Mouse (Mus musculus) heart, embryonic 16.5 days (tissue): ENCODE measurements at regions not wholly inside any gene's neighbourhood (a gene's known extent, or its start where the extent isn't known, plus 50 kb on each side); places are given as distances from the start of the nearest gene placed in this dataset.

ENCODE experiments used
- ATAC-seq: fragments of 200-750 bp; cut with Nextera tagmentation; replicated peaks from 2 replicates; pipeline ENCODE4 v1.8.0; 2017; ENCODE audit warnings: moderate number of reproducible peaks; ENCODE audit not compliant: insufficient read depth, low FRiP score; ENCODE audit errors: extremely low read depth
- H3K27ac ChIP-seq: fragments of 300-500 bp; sonication (generic); 2 replicates; pipeline ENCODE4 v1.5.1; 2014; ENCODE audit warnings: mild to moderate bottlenecking, low read length, control low read depth, moderate library complexity
- H3K27me3 ChIP-seq: fragments of 300-500 bp; sonication (generic); 2 replicates; pipeline ENCODE4 v1.6.1; 2014; ENCODE audit warnings: low read length, mixed read lengths; ENCODE audit not compliant: control insufficient read depth, insufficient read depth
- H3K36me3 ChIP-seq: fragments of 300-500 bp; sonication (generic); 2 replicates; pipeline ENCODE4 v1.6.1; 2014; ENCODE audit not compliant: control insufficient read depth, insufficient read depth
- H3K4me1 ChIP-seq: fragments of 300-500 bp; sonication (generic); 2 replicates; pipeline ENCODE4 v1.6.1; 2014; ENCODE audit warnings: low read length, mixed read lengths; ENCODE audit not compliant: control insufficient read depth, insufficient read depth
- H3K4me2 ChIP-seq: fragments of 300-500 bp; sonication (generic); 2 replicates; pipeline ENCODE4 v1.6.1; 2014; ENCODE audit warnings: low read depth, mild to moderate bottlenecking, control low read depth, low read length
- H3K4me3 ChIP-seq: fragments of 300-500 bp; sonication (generic); 2 replicates; pipeline ENCODE4 v1.5.1; 2014; ENCODE audit warnings: mild to moderate bottlenecking, control low read depth, low read length
- H3K9ac ChIP-seq: fragments of 300-500 bp; sonication (generic); 2 replicates; pipeline ENCODE4 v1.6.1; 2014; ENCODE audit warnings: low read length, control low read depth
- H3K9me3 ChIP-seq: fragments of 300-500 bp; sonication (generic); replicated peaks from 2 replicates; pipeline ENCODE4 v1.6.1; 2016; ENCODE audit warnings: low read length; ENCODE audit not compliant: control insufficient read depth
- WGBS: fragments of 180-500 bp; shearing (Covaris S2); extraction: QIAGEN DNeasy Blood & Tissue Kit; methylation state at CpG from one replicate; pipeline ENCODE4 v1.1.7; 2014; 5-methylcytosine and 5-hydroxymethylcytosine counted together

DNA sequence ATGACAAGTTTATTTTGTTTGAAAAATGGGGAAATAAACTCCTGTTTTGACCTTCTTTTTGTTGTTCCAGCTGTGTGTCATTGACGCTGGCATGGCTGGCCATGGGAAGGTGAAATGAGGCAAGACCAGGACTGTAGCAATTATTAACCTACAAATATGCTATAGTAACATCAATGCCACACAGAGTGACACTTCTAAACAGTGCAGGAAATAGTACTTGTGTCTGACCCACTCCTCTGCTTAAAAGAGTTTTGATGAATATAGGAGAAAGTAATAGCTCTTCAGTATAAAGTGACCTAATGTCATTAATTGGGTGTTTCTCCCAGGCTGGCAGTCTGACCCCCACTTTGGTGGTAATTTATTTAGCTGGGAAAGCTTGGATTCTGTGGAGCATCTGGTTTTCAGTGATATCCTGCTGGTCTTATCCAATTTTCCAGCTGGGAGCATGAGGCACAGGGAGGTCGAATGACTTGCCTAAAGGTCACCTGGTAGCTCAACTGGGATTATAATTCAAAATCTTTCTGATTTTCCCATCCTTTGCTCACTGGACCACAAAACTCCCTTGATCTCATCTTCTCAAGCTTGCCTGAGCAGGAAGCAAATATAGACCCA is 397.6 kb upstream of the Jag1 start:
- Histone ChIP-seq H3K36me3 (no peaks in the 10 kb centered on the region), H3K4me2 (no peak overlapping the region), H3K27ac (no peak overlapping the region), H3K4me1 (no peaks in the 10 kb centered on the region), H3K27me3 (no peaks in the 10 kb centered on the region), H3K9ac (no peak overlapping the region), H3K4me3 (no peak overlapping the region), H3K9me3 (no peaks in the 10 kb centered on the region)
- no peak for ATAC-seq
- 54% methylated on average over 2 of the region's 2 CpGs for WGBS

DNA sequence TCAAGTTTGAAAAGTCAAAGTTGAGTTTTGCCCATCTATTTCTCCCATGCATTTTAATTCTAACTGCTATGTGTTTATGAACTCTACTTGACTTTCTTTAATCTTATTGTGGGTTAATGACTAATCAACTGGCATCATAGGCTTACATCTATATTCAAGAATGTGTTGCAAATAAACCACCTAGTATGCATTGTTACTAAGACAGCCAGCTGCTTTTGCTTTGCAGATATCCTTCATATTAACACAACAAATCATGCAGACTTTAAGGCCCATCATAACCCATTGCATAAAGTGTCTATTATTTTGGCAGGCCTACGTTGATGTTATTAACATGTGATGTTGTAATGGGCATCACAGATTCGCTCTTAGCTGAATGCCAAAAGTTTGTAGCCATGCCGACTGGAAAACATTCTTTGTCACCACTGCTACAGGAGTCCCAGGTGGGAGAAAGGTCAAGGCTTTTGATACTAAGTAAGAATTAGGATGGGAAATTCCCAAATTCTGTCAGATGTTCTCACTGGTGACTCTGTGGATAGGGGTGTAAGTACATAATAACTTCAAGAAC is 394.3 kb upstream of the Jag1 start:
- peaks cover 3% of the 10 kb centered on the region; the same call in 1 of the 2 replicates for H3K9me3 ChIP-seq
- no peak overlapping the region for H3K27ac ChIP-seq
- H3K9ac ChIP-seq, result no peak overlapping the region
- no peaks in the 10 kb centered on the region for H3K36me3 ChIP-seq
- WGBS, result 70% methylated on average over 3 of the region's 3 CpGs
- H3K4me3 ChIP-seq, result no peak overlapping the region
- H3K27me3 ChIP-seq, result no peaks in the 10 kb centered on the region
- H3K4me2 ChIP-seq, result no peak overlapping the region
- ATAC-seq, result no peak
- H3K4me1 ChIP-seq, result no peaks in the 10 kb centered on the region

DNA sequence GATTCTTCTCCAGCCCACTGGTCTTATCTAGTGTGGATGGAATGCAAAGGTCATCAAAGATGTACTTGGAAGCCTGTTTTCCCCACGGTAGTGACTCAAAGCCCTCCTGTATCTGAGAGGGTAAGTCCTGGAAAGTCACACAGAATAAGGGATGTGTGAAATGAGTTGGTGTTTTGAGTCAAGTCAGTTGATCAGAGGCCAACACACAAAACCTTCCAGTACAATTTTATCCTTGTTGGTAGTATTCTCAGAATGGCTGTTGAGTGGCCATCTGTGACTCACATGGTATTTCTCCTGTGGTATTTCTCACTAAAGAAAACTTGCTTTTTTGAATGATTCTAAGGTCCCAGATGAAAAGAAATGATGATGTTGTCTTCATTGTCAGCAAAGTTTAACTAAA is 384.8 kb upstream of the Jag1 start:
- H3K4me3 ChIP-seq, result no peak overlapping the region
- H3K27me3 ChIP-seq, result no peaks in the 10 kb centered on the region
- ATAC-seq, result no peak
- no peaks in the 10 kb centered on the region for H3K36me3 ChIP-seq
- H3K4me2 ChIP-seq, result no peak overlapping the region
- H3K4me1 ChIP-seq, result no peaks in the 10 kb centered on the region
- H3K9ac ChIP-seq, result no peak overlapping the region
- no peak overlapping the region for H3K27ac ChIP-seq
- 35% methylated on average over 1 of the region's 1 CpGs for WGBS
- H3K9me3 ChIP-seq, result no peaks in the 10 kb centered on the region

DNA sequence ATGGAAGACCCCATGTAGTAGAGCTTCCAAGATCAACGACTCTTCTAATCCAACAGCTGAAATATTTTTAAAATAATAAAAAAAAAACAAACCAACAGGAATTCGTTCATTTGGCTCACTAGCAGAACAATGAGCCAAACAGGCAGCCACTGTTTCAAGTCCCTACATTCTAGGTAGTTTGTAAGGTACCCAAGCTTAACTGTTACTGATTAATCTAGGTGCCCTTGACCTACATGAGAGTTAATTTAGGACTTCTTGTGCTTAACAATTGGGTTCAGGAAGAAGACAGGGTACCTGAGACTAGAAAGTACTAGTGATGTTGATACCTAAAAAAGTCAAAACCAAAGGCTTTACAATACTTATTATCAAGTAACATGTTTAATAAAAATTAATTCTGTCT is 381.2 kb upstream of the Jag1 start:
- no peak overlapping the region for H3K27ac ChIP-seq
- no peaks in the 10 kb centered on the region for H3K36me3 ChIP-seq
- H3K27me3 ChIP-seq, result no peaks in the 10 kb centered on the region
- H3K4me2 ChIP-seq, result no peak overlapping the region
- ATAC-seq, result no peak
- 67% methylated on average over 2 of the region's 2 CpGs for whole genome bisulfite sequencing
- no peaks in the 10 kb centered on the region for H3K4me1 ChIP-seq
- no peaks in the 10 kb centered on the region for H3K9me3 ChIP-seq
- no peak overlapping the region for H3K4me3 ChIP-seq
- no peak overlapping the region for H3K9ac ChIP-seq

DNA sequence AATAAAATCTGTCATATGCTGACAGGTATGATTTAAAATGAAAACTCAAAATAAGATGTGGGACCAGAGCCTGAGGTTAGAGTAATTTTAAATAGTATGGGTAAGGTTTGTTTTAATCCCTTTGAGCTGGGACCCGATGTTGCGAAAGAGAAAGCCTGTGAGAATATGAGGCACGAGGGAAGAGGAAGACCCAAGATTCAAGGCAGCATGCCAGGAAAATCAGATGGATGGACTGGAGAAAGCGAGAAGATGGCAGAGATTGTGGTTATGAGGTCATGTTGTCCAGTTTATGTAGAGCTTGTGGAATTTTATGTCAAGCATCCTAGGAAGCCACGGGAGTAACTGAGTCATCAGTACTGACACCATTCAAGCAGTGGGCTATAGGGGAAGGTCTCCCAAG is 377.2 kb upstream of the Jag1 start:
- H3K4me3 ChIP-seq, result no peak overlapping the region
- 77% methylated on average over 5 of the region's 5 CpGs for WGBS
- H3K9me3 ChIP-seq, result no peaks in the 10 kb centered on the region
- no peaks in the 10 kb centered on the region for H3K36me3 ChIP-seq
- no peaks in the 10 kb centered on the region for H3K27me3 ChIP-seq
- H3K4me2 ChIP-seq, result no peak overlapping the region
- ATAC-seq, result no peak
- H3K4me1 ChIP-seq, result no peaks in the 10 kb centered on the region
- no peak overlapping the region for H3K9ac ChIP-seq
- H3K27ac ChIP-seq, result no peak overlapping the region

DNA sequence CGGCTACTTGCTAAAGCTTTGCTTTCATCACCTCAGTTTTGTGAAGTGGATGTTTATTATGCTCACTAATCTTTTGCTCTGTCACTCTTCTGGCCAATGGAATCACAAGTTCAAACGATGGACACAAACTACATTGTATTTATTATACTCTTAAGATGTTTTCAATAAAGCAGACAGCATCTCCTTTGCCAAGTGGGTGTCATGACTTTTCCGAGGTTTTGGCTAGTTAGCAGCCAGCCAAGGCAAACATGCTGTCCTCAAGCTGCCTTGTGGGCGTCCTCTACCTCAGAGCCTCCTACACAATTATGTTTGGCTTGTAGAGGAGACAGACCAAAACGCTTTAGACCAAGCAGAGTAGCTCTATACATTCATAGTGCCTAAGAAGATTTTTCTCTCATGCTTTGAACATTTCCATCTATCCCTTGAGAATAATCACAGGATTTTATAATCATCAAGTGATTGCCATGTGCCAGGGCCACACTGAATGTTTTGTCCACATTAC is 372.8 kb upstream of the Jag1 start:
- Histone ChIP-seq H3K4me3 (no peak overlapping the region), H3K36me3 (no peaks in the 10 kb centered on the region), H3K9ac (no peak overlapping the region), H3K4me2 (no peak overlapping the region), H3K9me3 (no peaks in the 10 kb centered on the region), H3K27ac (no peak overlapping the region), H3K4me1 (no peaks in the 10 kb centered on the region), H3K27me3 (no peaks in the 10 kb centered on the region)
- WGBS, result 51% methylated on average over 5 of the region's 5 CpGs
- ATAC-seq, result no peak

DNA sequence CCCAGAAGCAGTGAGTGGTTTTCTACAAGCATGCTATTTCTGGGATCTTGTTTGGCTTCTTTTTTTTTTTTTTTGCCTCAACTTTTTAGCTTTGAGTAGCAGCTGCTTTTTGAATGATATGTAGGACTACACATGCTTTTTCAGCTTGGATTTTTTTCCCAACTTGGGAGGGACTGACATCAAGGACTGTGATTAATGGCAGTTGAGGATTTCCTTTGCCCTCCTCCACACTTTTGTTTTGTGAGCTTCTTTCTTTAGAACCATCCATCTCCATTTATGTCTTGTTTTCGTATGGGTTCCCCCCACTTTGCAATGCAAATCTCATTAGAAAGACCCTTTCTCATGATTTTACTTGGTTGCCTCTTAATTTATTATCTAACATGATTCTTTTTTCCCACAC is 352.3 kb upstream of the Jag1 start:
- 61% methylated on average over 1 of the region's 1 CpGs for WGBS
- Histone ChIP-seq H3K4me3 (no peak overlapping the region), H3K27me3 (no peaks in the 10 kb centered on the region), H3K9ac (no peak overlapping the region), H3K36me3 (no peaks in the 10 kb centered on the region), H3K4me1 (no peaks in the 10 kb centered on the region), H3K4me2 (no peak overlapping the region), H3K27ac (no peak overlapping the region), H3K9me3 (no peaks in the 10 kb centered on the region)
- no peak for ATAC-seq

DNA sequence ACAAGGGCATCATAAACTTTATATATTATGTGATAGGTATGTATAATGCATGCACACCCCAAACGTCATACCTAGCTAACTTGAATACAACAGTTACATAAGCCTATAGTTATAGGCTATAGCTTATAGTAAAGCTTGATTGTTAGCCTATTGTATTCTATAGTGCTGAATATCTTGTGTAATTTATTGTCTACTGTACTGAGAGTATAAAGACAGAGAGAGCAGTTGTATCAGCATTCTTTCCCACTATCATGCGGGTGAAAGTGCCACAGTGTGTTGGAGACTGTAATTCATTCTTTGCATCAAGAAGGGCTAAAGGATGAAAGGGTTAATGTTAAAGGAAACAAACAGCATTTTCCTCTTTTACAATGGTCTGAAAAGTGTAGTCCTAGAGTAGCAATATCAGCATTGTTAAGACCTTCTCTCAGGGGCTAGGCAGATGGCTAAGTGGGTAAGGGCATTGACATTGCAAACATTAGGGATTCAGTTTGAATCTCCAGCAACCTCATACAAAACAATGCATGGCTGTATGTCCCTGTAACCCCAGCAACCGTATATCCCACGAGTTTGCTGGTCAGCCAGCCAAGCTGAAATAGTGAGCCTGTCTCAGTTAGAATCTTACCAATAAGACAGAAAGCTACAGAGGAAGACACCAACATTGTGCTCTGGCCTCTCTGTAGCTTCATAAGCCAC is 340.8 kb upstream of the Jag1 start:
- no peak for ATAC-seq
- H3K9me3 ChIP-seq, result no peaks in the 10 kb centered on the region
- no peaks in the 10 kb centered on the region for H3K4me1 ChIP-seq
- no peak overlapping the region for H3K9ac ChIP-seq
- no peaks in the 10 kb centered on the region for H3K27me3 ChIP-seq
- H3K27ac ChIP-seq, result no peak overlapping the region
- no peak overlapping the region for H3K4me3 ChIP-seq
- H3K36me3 ChIP-seq, result no peaks in the 10 kb centered on the region
- 64% methylated on average over 4 of the region's 4 CpGs for WGBS
- H3K4me2 ChIP-seq, result no peak overlapping the region

DNA sequence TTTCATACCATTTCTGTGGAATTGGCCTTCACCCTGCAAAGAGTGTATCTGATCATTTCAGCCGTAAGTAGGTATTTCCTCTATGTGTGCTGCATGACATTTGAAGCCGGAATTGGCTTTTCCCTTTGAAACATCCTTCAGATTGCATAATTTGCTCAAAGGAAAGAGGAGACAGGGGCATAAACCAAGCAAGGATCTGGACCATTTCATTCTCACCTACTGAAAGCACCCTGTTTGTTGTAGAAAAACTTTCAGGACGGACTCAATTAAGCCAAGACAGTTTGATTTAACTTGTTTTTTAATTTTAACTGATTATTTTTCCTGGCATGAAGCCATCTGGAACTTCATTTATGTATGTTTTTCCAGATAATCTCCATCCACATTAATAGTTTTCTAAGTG is 340.0 kb upstream of the Jag1 start:
- Histone ChIP-seq H3K36me3 (no peaks in the 10 kb centered on the region), H3K9ac (no peak overlapping the region), H3K4me1 (no peaks in the 10 kb centered on the region), H3K27me3 (no peaks in the 10 kb centered on the region), H3K27ac (no peak overlapping the region), H3K4me3 (no peak overlapping the region), H3K4me2 (no peak overlapping the region), H3K9me3 (no peaks in the 10 kb centered on the region)
- 60% methylated on average over 3 of the region's 3 CpGs for WGBS
- ATAC-seq, result no peak
